Mouse (Mus musculus) ZHBTc4 (cell line): ENCODE measurements around the gene Olfr524.

Experiments used
- DNase-seq: peaks from one replicate; pipeline ENCODE4 v3.0.0-alpha.2; 2011; ENCODE audit warnings: low read depth, low spot score

The Olfr524 gene

DNA sequence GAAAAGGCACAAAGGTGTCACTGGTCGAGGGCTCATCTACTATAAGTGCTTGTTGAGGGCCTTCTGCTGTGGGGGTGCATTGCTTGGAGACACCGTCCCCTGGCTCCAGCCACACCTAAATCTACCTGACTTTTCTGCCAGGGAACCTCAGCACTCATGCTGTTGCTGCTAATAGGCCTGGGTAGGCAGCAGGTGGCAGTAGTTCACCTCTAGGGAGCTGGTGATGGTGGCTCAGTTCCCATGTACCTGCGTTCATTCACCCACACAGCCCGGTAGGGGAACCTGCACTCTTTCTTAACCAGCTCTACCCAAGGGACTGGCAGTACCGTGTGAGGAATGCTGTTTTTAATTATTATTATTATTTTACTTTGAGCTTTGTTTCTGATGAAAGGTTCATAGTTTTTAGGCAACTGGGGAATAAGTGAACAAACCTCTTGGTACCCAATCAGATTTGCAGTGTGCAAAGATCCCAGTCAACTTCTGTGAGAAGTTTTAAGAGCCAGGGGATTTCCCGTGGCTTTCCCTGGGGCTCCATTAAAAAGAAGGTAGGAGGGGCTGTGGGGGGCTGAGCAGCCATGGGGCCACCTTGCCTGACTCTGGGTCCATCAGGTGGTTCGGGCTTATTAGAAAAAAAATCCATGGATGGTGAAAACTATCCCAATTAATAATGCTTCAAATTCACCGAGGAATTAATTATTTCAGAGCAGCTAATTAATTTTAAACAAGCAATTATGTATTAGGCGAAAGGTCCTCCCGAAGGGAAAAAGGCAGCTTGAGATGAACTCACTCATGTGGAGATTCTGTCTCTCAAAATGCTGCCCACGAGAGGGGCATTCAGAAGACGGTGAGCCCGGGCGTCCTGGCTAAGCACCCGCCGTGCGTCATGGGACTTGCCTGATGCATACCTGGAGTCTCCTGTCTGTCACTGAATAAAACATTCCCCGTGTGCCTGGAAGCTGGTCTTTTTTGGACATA is 18.8 kb downstream of the Olfr524 start:
- DNase-seq: peak; percentile 65

DNA sequence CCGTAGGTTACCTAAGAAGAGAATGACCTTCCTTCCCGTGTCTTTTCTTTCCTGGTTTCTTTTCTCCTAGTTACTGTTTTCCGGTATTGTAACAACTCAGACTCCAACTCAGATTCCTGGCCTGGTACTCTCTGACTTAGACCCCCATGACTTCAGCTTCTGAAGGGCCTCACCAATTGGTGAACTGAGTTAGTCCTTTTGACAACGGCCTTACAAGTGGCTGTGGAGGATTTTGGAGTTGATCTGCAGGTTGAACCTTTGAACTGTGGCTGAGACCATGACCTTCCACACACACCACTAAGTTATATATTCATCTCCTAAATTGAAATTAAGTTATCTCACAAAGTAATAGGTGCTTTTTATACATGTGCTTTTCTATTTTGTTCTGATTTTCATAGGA is 21.6 kb downstream of the Olfr524 start:
- DNase-seq: no peak

GRCm38 (mm10) chr7:140180692-140181091 is 25.1 kb downstream of the Olfr524 start:
- no peak for DNase-seq

DNA sequence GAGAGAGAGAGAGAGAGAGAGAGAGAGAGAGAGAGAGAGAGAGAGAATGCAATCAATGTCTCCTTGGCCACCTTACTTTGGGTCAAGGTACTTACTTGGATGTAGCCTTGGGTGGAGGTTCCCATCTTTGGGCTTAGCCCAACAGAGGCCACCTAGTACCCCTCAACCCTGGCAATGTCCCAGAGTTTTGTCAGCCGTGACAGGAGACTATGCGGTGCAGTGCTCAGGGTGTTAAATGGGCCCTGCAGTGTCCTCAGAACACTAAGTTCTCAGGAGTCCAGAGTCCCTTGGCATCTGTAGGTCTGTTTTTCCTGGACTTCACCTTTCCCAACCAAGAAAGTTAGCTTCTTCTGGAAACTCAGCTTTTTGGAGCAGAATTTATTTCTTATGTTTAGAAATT is 26.6 kb downstream of the Olfr524 start:
- no peak for DNase-seq

DNA sequence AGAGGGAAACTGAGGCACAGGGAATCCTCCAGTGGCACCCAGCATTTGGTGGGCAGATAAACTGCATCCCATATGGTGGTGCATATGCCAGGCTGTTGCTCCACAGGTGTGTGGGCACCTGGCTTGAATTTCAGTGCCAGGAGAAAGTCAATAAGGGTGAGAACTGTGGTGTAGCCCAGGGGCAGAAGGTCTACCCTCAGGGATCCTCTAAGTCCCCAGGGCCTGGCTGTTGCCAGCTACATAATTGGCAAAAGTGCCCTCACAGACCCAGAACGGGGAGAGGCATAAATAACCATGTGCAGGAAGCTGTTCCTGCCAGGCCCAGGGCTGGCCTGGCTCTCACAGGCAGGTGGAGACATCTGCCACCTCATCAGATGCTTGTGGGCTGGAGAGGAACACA is 32.8 kb downstream of the Olfr524 start, which contains the start of gene Olfr523:
Olfr523 (plus strand) TSS at position 282 of the 400 bp plus-strand sequence.
- no peak for DNase-seq

GRCm38 (mm10) chr7:140170863-140171262 is 34.9 kb downstream of the Olfr524 start:
- DNase-seq: no peak

- no peak for DNase-seq
These were observed 36.4 kb downstream of the Olfr524 start for GRCm38 (mm10) chr7:140169386-140169785.

DNA sequence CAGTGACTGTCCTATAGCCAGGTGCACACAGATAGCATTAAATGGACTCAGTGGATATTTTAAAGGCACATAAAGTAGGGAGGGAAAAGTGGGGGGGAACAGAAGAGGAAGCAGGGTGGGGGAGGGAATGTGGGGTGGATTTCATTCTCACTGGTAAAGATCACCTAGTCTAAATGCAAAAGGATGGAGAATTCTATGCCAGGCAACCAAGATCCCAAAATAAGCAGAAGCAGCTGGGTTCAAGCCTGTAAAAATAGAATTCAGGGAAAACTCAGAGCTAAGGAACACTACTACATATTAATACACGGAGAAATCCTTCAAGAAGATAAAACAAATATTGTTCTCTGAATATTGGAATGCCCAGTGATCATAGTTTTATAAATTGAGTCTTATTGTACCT is 37.8 kb downstream of the Olfr524 start:
- no peak for DNase-seq

GRCm38 (mm10) chr7:140164664-140165063 is 41.1 kb downstream of the Olfr524 start, which contains the start of gene Olfr522:
Gene Olfr522, minus strand, starts transcription at chr7:140164764.
- no peak for DNase-seq

DNA sequence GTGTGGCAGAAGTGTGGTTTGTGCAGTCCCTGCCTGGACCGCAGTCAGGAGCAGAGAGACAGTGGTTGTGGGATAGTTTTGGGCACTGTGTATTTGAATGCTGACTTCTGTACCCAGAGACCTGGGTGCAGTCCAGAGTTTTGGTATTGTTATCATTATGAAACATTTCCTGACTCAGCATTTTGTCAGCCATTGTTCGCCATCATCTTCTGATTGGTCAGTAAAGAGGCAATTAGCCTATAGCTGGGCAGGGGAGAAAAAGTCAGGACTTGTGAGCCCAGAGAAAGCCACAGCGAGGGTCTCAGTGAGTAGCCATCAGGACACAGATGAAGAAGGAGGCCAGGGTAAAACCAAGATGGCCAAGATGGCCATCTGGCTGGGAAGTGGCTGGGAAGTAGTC is 45.4 kb downstream of the Olfr524 start:
- DNase-seq: no peak

DNA sequence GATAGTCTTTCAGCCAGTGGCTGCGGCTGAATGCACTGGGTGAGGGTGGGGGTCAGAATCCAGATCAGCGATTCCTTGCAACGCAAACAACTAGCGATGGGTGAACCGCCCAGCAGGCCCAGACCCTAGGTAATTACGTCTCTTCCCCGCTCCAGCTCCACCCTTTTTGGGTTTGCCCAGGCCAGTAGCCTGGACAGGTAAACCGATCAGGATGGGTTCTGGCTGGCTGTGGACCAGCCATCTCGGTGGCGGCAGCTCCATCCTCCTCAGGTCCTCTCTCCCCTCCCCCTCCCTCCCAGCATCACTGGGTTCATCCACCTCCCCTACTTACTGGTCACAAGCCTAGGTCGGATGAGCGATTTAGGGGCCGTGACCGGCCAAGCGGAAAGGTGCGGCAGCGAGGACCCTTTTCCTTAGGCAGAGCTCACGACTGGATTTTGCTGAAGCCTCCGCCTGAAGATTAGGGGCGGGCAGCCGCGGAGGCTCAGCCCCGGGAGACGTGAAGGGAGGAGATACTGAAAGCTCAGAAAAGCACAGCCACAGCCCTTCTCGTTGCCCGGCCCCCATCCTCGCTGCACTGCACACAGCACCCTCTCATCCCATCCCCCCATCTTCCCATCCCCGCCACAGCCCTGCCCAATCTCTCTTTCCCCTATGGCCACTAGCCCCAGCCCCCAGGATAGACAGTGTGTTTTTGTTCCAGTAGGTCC is 51.4 kb downstream of the Olfr524 start, which contains the start of gene Sprn:
Sprn (minus strand) TSS at position 660 of the 710 bp plus-strand sequence.
- peak; percentile 26 for DNase-seq

GRCm38 (mm10) chr7:140153829-140154217 is 51.9 kb downstream of the Olfr524 start:
- DNase-seq: no peak

DNA sequence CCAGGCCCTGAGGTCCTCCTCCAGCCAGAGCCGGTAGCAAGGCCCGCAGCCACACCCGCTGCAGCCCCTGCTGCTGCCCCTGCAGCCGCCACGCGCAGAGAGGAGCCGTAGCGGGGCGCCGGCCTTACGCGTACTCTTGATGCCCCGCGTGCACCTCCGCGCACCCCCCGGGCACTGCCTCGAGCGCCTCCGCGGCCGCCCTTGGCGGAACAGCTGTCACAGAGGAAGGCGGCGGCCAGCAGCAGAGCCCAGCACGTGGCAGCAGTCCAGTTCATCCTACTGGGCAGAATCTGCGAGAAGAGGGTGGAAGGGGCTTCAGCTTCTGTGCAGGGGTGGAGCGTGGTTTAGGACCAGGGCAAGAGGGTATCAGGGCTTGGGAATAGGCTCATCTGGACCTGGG is 52.4 kb downstream of the Olfr524 start:
- peak; percentile 56 for DNase-seq
